Mouse (Mus musculus) bone marrow macrophage, adult 2 months (primary cell): ENCODE measurements around the gene Cspg5. TPM values are rescaled to one million over a fixed set of nuclear protein-coding genes. Genes with fewer than 3 reads are reported as not detected.

Source experiments
- H3K27ac ChIP-seq: 2 replicates; pipeline ENCODE4 v1.5.1; 2012; ENCODE audit warnings: low read depth, low read length; ENCODE audit not compliant: insufficient read depth
- H3K4me1 ChIP-seq: 2 replicates; pipeline ENCODE4 v1.6.1; 2012; ENCODE audit warnings: low read length; ENCODE audit not compliant: control insufficient read depth, insufficient read depth
- H3K4me3 ChIP-seq: 2 replicates; pipeline ENCODE4 v1.5.1; 2012; ENCODE audit warnings: mild to moderate bottlenecking, low read length, moderate library complexity; ENCODE audit not compliant: insufficient read depth
- CTCF ChIP-seq: IDR thresholded peaks from 2 replicates; pipeline ENCODE4 v1.5.1; 2012; ENCODE audit warnings: low read depth, mild to moderate bottlenecking, low read length, moderate library complexity
- POLR2A ChIP-seq: IDR thresholded peaks from 2 replicates; pipeline ENCODE4 v1.6.1; 2012; ENCODE audit warnings: mild to moderate bottlenecking, low read depth, low read length, borderline replicate concordance
- polyA plus RNA-seq: library from polyadenylated mRNA; stranded (reverse); fragments of >200 nt; gene quantifications from 2 replicates; pipeline ENCODE4 v1.2.4, GENCODE M21; 2012; ENCODE audit not compliant: missing spikeins, insufficient read depth, insufficient read length

Cspg5 gene
- polyA plus RNA-seq, 1 experiment: 0.19 TPM

DNA sequence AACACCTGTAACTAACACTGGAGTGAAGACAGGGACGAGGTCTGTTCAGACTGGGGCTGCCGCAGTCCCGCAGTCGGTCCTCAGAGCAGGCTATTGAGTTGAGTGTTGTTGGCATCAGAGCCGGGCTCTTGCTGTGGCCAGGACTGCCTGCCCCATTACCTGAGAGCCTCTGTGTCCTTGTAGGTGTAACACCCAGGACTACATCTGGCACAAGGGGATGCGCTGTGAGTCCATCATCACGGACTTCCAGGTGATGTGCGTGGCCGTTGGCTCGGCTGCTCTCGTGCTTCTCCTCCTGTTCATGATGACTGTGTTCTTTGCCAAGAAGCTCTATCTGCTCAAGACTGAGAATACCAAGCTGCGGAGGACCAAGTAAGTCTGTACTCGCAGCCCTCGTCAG, 7.2 kb downstream of the Cspg5 start:
- Histone ChIP-seq H3K27ac (no peak overlapping the region), H3K4me3 (no peak overlapping the region), H3K4me1 (no peaks in the 10 kb centered on the region)
- TF ChIP-seq POLR2A: no peak
- no peak for TF ChIP-seq CTCF

DNA sequence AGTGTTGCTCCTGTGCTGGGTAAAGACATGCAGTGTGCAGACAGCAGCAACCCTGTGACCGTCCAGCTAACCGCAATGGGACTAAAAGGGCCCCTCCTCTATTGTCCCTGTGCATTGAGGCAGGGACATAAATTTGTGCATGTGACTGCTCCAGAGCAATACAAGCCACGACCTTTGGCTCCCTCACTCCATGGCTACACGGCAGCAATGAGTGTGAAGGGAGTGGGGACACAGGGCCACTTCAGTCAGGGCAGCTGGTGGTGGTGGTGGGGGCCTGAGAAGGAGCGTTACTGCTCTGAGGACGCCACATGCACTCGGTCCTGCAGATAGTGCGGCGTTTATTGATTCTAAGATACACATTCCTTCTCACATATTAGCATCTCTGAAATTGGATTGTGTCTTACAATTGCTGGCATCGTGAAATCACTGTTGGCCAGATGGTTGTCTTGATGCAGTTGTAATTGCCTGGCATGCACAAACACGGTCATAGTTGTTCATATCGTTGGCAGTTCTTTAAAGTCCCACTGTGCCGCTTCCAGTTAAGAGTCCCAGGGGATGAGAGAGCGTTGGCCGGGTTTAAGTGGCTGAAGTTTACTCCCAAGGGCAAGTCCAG, 11.9 kb downstream of the Cspg5 start:
- H3K27ac ChIP-seq: no peak overlapping the region
- no peak for TF ChIP-seq CTCF

DNA sequence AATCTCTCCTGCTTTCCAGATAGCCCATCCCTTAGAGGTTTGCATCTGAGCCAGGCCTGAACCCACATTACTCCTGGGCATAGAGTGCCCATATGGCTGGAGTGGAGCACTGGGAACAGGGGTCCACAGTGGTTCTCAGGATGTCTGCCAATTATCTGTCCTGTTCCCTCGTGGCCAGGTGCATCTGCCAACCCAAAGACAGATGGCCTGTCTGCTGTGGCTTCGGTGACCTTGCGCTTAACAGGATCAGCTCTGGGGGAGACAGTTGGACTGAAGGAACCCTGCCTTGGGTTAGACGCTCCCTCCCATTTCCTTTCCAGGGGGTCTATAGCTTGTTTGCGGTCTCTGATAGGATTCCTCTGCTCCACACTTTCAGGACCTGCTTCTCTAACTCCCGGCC, 15.1 kb downstream of the Cspg5 start:
- Histone ChIP-seq H3K4me1 (no peaks in the 10 kb centered on the region), H3K4me3 (no peak overlapping the region), H3K27ac (no peak overlapping the region)
- TF ChIP-seq POLR2A: no peak
- no peak for TF ChIP-seq CTCF

More for the DNA sequence above, 11.9 kb downstream of the Cspg5 start:
- no peaks in the 10 kb centered on the region for H3K4me1 ChIP-seq
- no peak overlapping the region for H3K4me3 ChIP-seq

DNA sequence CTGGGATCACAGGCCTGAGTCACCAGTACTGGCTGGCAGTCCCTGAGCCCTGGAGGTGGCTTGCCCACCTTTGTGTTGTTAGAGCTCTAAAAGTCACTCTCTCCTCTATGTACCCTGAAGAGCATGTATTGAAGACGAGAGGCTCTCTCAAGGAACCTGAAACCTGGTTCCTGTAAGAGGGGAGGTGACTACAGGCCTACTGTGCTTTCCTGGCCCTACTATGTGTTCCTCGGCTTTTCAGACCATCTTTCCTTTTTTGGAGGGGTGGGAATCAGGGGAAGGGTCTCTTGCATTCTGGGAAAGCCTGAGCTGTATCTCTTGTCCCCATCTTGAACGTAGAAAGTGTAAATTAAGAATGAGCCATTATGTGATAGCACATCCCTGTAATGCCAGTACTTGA, 15.5 kb downstream of the Cspg5 start:
- TF ChIP-seq CTCF (no peak), POLR2A (no peak)

DNA sequence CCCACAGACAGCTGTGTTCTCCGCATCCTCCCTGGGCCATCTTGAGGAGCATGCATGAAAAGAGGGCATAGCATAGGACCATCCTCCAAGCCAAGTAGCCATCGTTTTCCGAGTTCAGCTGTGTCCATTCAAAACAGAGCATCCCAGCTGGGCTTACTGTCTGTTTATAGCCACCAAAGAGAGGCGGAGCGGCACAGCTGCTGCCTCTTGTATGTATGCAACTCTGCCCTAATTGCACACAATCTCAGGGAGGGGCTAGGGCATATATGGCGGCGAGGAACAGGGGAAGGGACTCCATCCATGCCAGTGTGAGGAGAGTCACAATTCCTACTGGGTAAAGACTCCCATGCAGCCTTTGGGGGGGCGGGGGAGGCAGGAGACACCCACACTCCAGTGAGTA, 19.6 kb downstream of the Cspg5 start:
- Histone ChIP-seq H3K4me1 (no peaks in the 10 kb centered on the region), H3K27ac (no peak overlapping the region), H3K4me3 (no peak overlapping the region)
- TF ChIP-seq CTCF: no peak
- no peak for TF ChIP-seq POLR2A

More for the DNA sequence above, 15.5 kb downstream of the Cspg5 start:
- Histone ChIP-seq H3K4me3 (no peak overlapping the region), H3K27ac (no peak overlapping the region), H3K4me1 (no peaks in the 10 kb centered on the region)

DNA sequence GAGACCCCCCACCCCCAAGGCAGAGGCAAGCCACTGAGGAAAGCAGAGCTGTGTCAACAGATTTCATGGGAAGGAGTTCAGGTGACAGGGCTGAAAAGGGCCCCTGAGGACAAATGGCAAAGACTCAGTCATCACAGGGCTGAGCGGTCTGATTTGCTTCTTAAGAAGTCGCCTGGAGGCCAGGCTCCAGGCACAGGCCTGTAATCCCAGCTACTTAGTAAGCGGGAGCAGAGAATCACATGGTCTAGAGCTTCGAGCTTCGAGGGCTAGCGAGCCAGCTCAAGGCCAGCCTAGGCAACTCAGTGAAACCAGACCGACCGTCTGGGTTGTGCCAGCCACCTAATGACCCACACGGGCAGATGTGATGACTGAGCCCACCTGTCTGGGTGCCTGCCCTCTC, 21.4 kb downstream of the Cspg5 start:
- Histone ChIP-seq H3K4me1 (no peaks in the 10 kb centered on the region), H3K4me3 (no peak overlapping the region)
- TF ChIP-seq CTCF: no peak
- no peak for TF ChIP-seq POLR2A

DNA sequence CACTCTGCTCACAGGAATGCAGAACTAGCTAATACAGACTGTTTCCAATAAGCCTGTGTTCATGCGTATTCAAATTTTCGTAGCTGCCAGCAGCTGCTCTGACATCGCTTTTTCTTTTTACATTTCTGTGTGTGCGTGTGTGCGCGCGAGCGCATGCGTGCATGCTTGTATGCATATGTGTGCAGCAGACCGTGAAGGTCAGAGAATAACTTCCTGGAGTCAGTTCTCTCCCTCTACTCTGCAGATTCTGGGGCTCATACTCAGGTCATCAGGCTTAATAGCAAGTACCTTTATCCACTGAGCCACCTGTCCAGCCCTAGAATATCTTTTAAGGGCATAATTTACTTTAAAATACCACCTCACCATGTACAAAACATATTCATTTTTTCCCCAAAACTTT, 24.8 kb downstream of the Cspg5 start:
- no peaks in the 10 kb centered on the region for H3K4me1 ChIP-seq
- H3K4me3 ChIP-seq: no peak overlapping the region
- H3K27ac ChIP-seq: no peak overlapping the region
- no peak for TF ChIP-seq POLR2A
- no peak for TF ChIP-seq CTCF

More for the DNA sequence above, 21.4 kb downstream of the Cspg5 start:
- H3K27ac ChIP-seq: no peak overlapping the region

DNA sequence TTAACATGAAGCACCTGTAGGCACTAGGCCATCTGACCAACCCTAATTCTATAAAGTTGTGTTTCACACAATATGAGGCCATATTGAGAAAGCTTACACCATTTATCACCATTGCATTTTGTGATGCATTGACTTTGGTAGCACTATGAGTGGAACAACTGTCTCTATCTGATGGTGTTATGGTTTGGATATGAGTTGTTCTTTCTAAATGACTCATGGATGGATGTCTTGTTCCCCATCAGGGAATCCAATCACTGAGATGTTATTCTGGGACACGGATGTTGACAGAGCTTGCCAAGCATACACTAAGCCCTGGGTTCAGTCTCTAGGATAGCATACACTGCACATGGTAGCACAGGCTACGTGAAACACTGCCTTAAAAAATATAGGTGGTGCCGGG, 28.7 kb downstream of the Cspg5 start:
- Histone ChIP-seq H3K4me3 (no peak overlapping the region), H3K4me1 (no peaks in the 10 kb centered on the region), H3K27ac (no peak overlapping the region)
- TF ChIP-seq POLR2A (no peak), CTCF (no peak)

DNA sequence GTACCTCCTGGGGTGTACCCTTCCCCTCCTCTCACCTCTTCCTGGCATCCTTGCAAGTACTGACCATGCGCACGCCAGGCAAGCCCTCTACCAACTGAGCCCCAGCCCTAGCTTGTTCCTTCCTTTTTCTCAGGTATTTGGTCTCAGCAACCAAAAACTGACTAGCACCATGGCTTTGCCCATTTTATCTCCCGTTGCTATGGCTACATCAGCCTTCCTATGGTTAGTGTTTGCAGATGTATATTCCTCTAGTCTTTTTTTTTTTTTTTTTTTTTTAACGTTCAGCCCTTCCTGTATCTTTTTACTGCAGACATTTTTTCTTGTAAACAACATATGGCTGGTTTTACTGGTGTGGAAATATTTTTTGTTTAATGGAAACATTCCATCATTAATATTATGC, 29.9 kb downstream of the Cspg5 start:
- Histone ChIP-seq H3K27ac (no peak overlapping the region), H3K4me1 (no peaks in the 10 kb centered on the region), H3K4me3 (no peak overlapping the region)
- TF ChIP-seq CTCF (no peak), POLR2A (no peak)

DNA sequence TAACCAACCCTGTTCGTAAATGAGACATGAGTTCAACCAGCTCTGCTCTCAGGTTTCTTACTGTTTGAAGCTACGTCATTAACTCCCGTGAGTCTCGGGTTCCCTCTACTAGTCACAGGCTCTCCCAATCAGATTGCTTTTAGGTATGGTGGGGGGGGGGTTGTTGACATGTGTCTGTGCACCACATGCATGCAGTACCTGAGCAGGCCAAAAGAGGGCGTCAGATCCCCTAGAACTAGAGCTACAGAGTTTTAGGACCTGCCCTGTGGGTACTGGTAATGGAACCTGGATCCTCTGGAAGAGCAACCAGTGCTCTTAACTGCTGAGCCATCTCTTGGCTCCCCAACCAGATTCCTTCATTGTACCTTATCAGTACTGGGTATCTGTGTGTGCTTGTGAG, 32.3 kb downstream of the Cspg5 start:
- Histone ChIP-seq H3K27ac (no peak overlapping the region), H3K4me1 (peaks cover 5% of the 10 kb centered on the region), H3K4me3 (no peak overlapping the region)
- TF ChIP-seq CTCF: no peak
- TF ChIP-seq POLR2A: no peak

DNA sequence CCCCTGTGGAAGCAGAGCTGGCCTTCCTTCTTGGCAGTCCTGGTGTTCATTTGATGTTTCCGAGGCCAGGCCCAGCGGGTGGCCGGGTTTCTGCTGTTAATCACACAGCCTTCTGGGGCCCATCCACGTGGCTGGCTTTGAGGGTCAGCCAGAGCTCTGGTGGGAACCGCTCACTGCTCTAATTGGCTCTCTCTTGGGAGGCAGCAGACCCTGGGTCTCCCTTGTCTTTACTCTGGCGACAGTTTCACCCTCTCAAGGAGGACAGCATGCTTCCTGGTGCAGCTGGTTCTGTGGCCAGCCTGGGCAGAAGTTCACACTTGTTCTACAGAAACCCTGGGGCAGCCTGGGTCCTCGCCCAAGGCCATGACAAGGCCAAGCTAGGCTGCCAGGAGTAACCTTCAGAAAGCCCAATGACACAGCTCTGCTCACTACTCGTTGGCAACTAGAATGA, 33.9 kb downstream of the Cspg5 start:
- TF ChIP-seq POLR2A (no peak), CTCF (no peak)
- Histone ChIP-seq H3K27ac (no peak overlapping the region), H3K4me3 (no peak overlapping the region), H3K4me1 (peaks cover 5% of the 10 kb centered on the region)
